Mouse (Mus musculus) kidney, postnatal 14 days (tissue): ENCODE data around the gene Acap3.

Experiments used
- DNase-seq: peaks from one replicate; pipeline ENCODE4 v3.0.0; 2022; ENCODE audit warnings: mixed read lengths

Acap3 gene

GRCm38 (mm10) chr4:155943534-155944249, 52.1 kb downstream of the Acap3 start, which contains the start of gene Ube2j2:
Gene Ube2j2, plus strand, starts transcription at chr4:155943831.
- peak; percentile 98 for DNase-seq

GRCm38 (mm10) chr4:155944271-155944670, 52.6 kb downstream of the Acap3 start:
- peak; percentile 19 for DNase-seq

- DNase-seq = no peak
Measured at GRCm38 (mm10) chr4:155947094-155947493, 55.5 kb downstream of the Acap3 start.

GRCm38 (mm10) chr4:155955491-155955890, 63.9 kb downstream of the Acap3 start:
- DNase-seq = no peak
